Comparison of ENCODE assay signal across 8 mouse cellular contexts in the genomic region with DNA sequence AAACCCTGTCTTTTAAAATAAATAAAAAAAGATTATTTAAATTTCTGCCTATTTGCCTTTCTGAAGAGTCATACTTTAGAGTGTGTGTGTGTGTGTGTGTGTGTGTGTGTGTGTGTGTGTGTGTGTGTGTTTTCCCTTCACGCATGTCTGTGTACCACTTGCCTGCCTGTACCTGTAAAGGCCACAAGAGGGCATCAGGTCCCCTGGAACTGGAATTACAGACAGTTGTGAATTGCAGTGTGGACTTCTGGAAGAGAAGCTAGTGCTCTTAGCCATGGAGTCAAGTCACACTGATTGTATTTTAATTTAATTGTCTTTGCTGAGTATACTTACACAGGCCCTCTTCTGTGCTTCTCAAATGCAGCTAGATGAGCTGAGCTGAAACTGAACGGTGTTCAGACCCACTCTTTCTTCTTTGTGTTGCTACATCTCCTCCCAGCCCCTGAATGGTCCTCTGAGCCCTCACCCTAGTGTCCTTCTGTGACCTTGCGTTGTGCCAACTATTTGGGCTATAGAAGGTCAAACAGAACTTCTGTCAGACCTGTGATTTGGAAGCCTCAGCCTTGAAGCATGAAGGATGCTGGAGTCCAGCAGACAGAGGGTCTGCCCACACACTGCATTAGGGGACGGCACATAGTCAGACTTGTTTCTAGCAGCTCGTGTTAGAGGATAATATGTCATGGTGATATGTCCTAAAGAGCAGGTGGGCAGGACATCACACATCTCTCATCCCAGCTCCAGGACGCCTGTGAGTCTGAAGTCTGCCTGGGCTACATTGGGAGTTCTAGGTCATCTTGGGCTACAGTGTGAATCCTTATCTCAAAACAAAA. TPM values are rescaled to one million over a fixed set of nuclear protein-coding genes. Genes with fewer than 3 reads are reported as not detected.
DNase-seq lines count a peak whose midpoint lies in the region; ATAC-seq lines count a peak whose summit lies in the region.

No protein-coding gene starts in this region.

- H3K27me3 ChIP-seq in intestine, embryonic 16.5 days (replicated peaks; ENCODE audit: control insufficient read depth, insufficient read depth, low read length) = no peaks in the 10 kb centered on the region
- no peaks in the 10 kb centered on the region for H3K27me3 ChIP-seq in midbrain, embryonic 12.5 days
- no peaks in the 10 kb centered on the region for H3K27me3 ChIP-seq in stomach, embryonic 15.5 days (replicated peaks)

- WGBS in intestine, embryonic 16.5 days = 67% methylated on average over 6 of the region's 6 CpGs
- WGBS in midbrain, embryonic 12.5 days = 81% methylated on average over 6 of the region's 6 CpGs
- WGBS in stomach, embryonic 15.5 days = 60% methylated on average over 6 of the region's 6 CpGs

- H3K9ac ChIP-seq in intestine, embryonic 16.5 days (ENCODE audit: low read depth, low read length) = no peak overlapping the region
- no peak overlapping the region for H3K9ac ChIP-seq in midbrain, embryonic 12.5 days (replicated peaks)
- no peak overlapping the region for H3K9ac ChIP-seq in stomach, embryonic 15.5 days

- no peaks in the 10 kb centered on the region for H3K36me3 ChIP-seq in intestine, embryonic 16.5 days (ENCODE audit: control insufficient read depth, insufficient read depth, low read length)
- H3K36me3 ChIP-seq in midbrain, embryonic 12.5 days = no peaks in the 10 kb centered on the region
- H3K36me3 ChIP-seq in stomach, embryonic 15.5 days = no peaks in the 10 kb centered on the region

- H3K4me2 ChIP-seq in intestine, embryonic 16.5 days (ENCODE audit: low read depth, low read length) = no peak overlapping the region
- no peak overlapping the region for H3K4me2 ChIP-seq in midbrain, embryonic 12.5 days (replicated peaks)
- H3K4me2 ChIP-seq in stomach, embryonic 15.5 days = no peak overlapping the region

- no peak overlapping the region for H3K27ac ChIP-seq in intestine, embryonic 16.5 days (ENCODE audit: low read length)
- H3K27ac ChIP-seq in midbrain, embryonic 12.5 days (replicated peaks) = no peak overlapping the region
- no peak overlapping the region for H3K27ac ChIP-seq in stomach, embryonic 15.5 days

- intact Hi-C loops in left cerebral cortex, postnatal 36 days (cut with DNase I) = loop anchor here (2.0 to 5.0 kb wide), 2 partner anchors 129 to 161 kb away; no protein-coding TSS in a partner anchor

- no peak overlapping the region for H3K4me3 ChIP-seq in intestine, embryonic 16.5 days (ENCODE audit: low read length)
- no peak overlapping the region for H3K4me3 ChIP-seq in midbrain, embryonic 12.5 days
- H3K4me3 ChIP-seq in stomach, embryonic 15.5 days (replicated peaks) = no peak overlapping the region

- peaks cover 4% of the 10 kb centered on the region; the same call in 1 of the 2 replicates for H3K4me1 ChIP-seq in intestine, embryonic 16.5 days (ENCODE audit: control insufficient read depth, insufficient read depth, low read length)
- H3K4me1 ChIP-seq in midbrain, embryonic 12.5 days = no peaks in the 10 kb centered on the region
- peaks cover 3% of the 10 kb centered on the region; the same call in 1 of the 2 replicates for H3K4me1 ChIP-seq in stomach, embryonic 15.5 days

- no peaks in the 10 kb centered on the region for H3K9me3 ChIP-seq in intestine, embryonic 16.5 days (ENCODE audit: control insufficient read depth, low read length)
- H3K9me3 ChIP-seq in midbrain, embryonic 12.5 days = no peaks in the 10 kb centered on the region
- H3K9me3 ChIP-seq in stomach, embryonic 15.5 days = no peaks in the 10 kb centered on the region

- peak; percentile 36 for DNase-seq in ovary, adult 18-20 months (ENCODE audit: low spot score)
- DNase-seq in ovary, postnatal 36 days (ENCODE audit: low spot score) = no peak
- DNase-seq in c-Kit-positive CD71-positive TER-119-negative erythroid progenitor cells, embryonic 14.5 days (ENCODE audit: low read depth) = peak; percentile 29
- DNase-seq in frontal cortex, postnatal 10 days (ENCODE audit: low spot score in 2 of 2) = peak; percentile 19 to 44
- DNase-seq in left cerebral cortex, postnatal 36 days (ENCODE audit: low spot score in 2 of 2) = peak; percentile 25 to 34

- ATAC-seq in intestine, embryonic 16.5 days = peak; percentile 46; the same call in 1 of the 2 replicates
- peak; percentile 65 for ATAC-seq in midbrain, embryonic 12.5 days (ENCODE audit: low FRiP score, low read depth)
- peak; percentile 36; the same call in 1 of the 2 replicates for ATAC-seq in stomach, embryonic 15.5 days (ENCODE audit: insufficient read depth, low FRiP score, low read depth)

RNA-seq across cellular contexts. Expression of a gene that starts 16.2 kb away (rescaled TPM):
- polyA plus RNA-seq in intestine, embryonic 16.5 days (2015; fragmentation: Nextera tagmentation; extraction: Ambion mirVana) = not detected in 2 replicates
- total RNA-seq in left cerebral cortex, postnatal 36 days (2021) = not detected
- polyA plus RNA-seq in midbrain, embryonic 12.5 days (2016; fragmentation: Nextera tagmentation; extraction: Ambion mirVana) = not detected in 2 replicates
- polyA plus RNA-seq in stomach, embryonic 15.5 days (2015; fragmentation: Nextera tagmentation; extraction: Ambion mirVana) = not detected in 2 replicates

RNA-seq across cellular contexts. Expression of a gene that starts 37.8 kb away (rescaled TPM):
- polyA plus RNA-seq in intestine, embryonic 16.5 days (2015; fragmentation: Nextera tagmentation; extraction: Ambion mirVana) = 2.3 and 2.6 TPM in 2 replicates
- 10 to 100 TPM in 1 of 2 experiments, 1 to 10 TPM in 1; 4.4 to 14.4 TPM for total RNA-seq in left cerebral cortex, postnatal 36 days (2021)
- 1.3 and 2.4 TPM in 2 replicates for polyA plus RNA-seq in midbrain, embryonic 12.5 days (2016; fragmentation: Nextera tagmentation; extraction: Ambion mirVana)
- polyA plus RNA-seq in stomach, embryonic 15.5 days (2015; fragmentation: Nextera tagmentation; extraction: Ambion mirVana) = 8.2 and 8.4 TPM in 2 replicates

RNA-seq across cellular contexts. Expression of a gene that starts 54.6 kb away (rescaled TPM):
- polyA plus RNA-seq in intestine, embryonic 16.5 days (2015; fragmentation: Nextera tagmentation; extraction: Ambion mirVana) = 31.8 and 33.3 TPM in 2 replicates
- 10 to 100 TPM; 47.8 to 63.8 TPM for total RNA-seq in left cerebral cortex, postnatal 36 days (2021)
- polyA plus RNA-seq in midbrain, embryonic 12.5 days (2016; fragmentation: Nextera tagmentation; extraction: Ambion mirVana) = 25.0 and 25.8 TPM in 2 replicates
- 40.9 and 42.8 TPM in 2 replicates for polyA plus RNA-seq in stomach, embryonic 15.5 days (2015; fragmentation: Nextera tagmentation; extraction: Ambion mirVana)
